Mouse (Mus musculus) frontal cortex, postnatal 36 days (tissue): ENCODE measurements around the gene Chek2.

Experiments
- DNase-seq, 2 experiments: peaks; one replicate each; pipeline ENCODE4 v3.0.0; 2022; ENCODE audit warnings: low spot score in 2 of 2

The Chek2 gene

GRCm38 (mm10) chr5:110898169-110898568, 58.4 kb downstream of the Chek2 start:
- no peak for DNase-seq

GRCm38 (mm10) chr5:110898785-110899184, 59.0 kb downstream of the Chek2 start:
- DNase-seq = no peak

DNA sequence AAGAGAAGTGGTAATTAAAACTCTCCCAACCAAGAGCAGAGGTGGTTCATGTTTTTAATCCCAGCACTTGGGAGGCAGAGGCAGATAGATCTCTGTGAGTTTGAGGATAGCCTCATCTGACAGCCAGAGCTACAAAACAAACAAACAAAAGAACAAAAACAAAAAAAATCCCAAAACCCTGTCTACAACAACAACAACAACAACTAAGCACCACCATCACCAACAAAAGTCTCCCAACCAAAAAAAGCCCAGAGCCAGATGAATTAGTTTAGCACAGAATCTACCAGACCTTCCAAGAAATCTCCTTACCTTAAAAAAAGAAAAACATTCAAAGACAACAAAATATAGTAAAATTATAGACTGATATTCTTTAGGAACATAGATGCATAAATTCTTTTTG, 60.6 kb downstream of the Chek2 start:
- no peak for DNase-seq

DNA sequence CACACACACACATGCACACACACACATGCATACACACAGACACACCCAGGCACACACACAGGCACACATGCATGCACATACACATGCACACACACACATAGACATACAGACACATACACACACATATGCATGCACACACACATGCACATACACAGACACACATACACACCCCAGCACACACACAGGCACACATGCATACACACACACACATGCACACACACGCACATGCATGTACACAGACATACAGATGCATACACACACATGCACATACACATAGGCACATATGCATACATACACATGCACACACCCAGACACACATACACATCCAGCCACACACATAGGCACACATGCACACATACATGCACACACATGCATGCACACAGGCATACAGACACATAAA, 66.9 kb downstream of the Chek2 start:
- no peak for DNase-seq

DNA sequence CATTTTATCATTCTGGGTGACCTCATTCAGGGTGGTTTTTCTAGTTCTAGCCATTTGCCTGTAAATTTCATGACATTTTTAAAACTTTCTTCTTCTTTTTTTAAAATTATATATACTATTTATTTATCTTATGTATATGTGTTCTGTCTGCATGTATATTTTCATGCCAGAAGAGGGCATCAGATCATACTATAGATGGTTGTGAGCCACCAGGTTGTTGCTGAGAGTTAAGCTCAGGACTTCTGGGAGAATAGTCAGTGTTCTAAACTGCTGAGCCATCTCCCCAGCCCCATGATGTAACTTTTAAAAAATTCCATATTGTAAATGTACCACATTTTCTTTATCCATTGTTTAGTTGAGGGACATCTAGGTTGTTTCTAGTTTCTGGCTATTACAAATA, 69.1 kb downstream of the Chek2 start:
- no peak for DNase-seq

- DNase-seq = no peak
These were observed 70.3 kb downstream of the Chek2 start for GRCm38 (mm10) chr5:110909955-110910589.

DNA sequence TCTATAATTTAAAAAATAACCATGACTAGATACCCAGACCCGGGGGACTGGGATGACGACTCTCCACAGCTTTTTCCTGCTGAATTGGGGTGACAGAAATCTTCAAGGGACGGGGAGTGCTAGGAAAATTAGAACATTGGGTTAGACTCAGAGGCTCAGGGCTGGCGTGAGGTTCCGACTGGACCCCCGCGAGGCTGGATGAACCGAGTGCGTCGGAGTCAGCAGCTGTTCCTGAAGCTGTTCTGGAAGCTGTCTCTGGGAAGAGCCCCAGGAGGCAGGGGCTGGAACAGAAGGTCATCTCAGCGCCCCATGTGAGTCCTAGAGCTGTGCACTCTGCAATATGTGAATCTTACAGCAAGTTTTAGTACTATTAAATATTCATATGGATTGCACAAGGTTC, 75.1 kb downstream of the Chek2 start:
- DNase-seq = no peak

- no peak for DNase-seq
These were observed 76.5 kb downstream of the Chek2 start for GRCm38 (mm10) chr5:110916241-110916640.

DNA sequence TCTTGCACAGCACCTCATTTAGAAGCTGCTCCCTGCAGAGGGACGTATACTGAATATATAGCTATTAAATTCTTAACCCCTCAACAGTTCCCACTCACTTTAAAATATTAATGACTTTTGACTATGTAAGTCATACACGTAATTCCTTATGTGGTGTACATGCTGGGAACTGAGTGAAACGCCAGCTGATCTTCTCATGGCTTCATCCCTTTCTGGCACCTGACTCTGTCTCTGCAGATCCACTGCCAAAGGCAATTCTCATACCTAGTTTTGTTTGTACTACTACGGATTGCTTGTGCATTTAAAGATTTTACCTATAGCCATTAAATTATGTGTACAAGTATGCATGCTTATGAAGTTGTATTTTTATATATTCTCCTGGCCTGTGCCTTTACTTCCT, 79.8 kb downstream of the Chek2 start:
- no peak for DNase-seq

GRCm38 (mm10) chr5:110923336-110923735, 83.6 kb downstream of the Chek2 start:
- peak; percentile 8 to 20 for DNase-seq
